Mouse (Mus musculus): ENCODE results near the gene Slc46a3. TPM values are rescaled to one million over a fixed set of nuclear protein-coding genes. Genes with fewer than 3 reads are reported as not detected.

Slc46a3 gene
- total and polyA plus RNA-seq, 2 experiments from 2014 or later: 3.1 to 3.5 TPM

- H3K9me3 ChIP-seq (replicated peaks; ENCODE audit: control insufficient read depth, low read length): no peaks in the 10 kb centered on the region
- ATAC-seq (ENCODE audit: insufficient read depth, low read depth): no peak
- H3K4me3 ChIP-seq (ENCODE audit: low read depth, low read length): no peak overlapping the region
- 88% methylated on average over 1 of the region's 1 CpGs for WGBS
- no peaks in the 10 kb centered on the region for H3K4me1 ChIP-seq (ENCODE audit: control insufficient read depth, insufficient read depth)
- peaks cover 76% of the 10 kb centered on the region for H3K36me3 ChIP-seq (replicated peaks; ENCODE audit: control insufficient read depth, insufficient read depth, low read length)
- H3K4me2 ChIP-seq (ENCODE audit: low read depth, low read length): no peak overlapping the region
- no peak overlapping the region for H3K27ac ChIP-seq (ENCODE audit: low read depth)
- TF ChIP-seq EP300 (IDR thresholded peaks at IDR 0.05; ENCODE audit: low read depth) (no peak), CTCF (IDR thresholded peaks at IDR 0.05; ENCODE audit: low read depth) (no peak)
- H3K27me3 ChIP-seq (ENCODE audit: control insufficient read depth, insufficient read depth, low read length): no peaks in the 10 kb centered on the region
- no peak for DNase-seq (ENCODE audit: low spot score)
- no peak overlapping the region for H3K9ac ChIP-seq (replicated peaks; ENCODE audit: low read depth, low read length)
Observed at GRCm38 (mm10) chr5:147870296-147870695, 24.3 kb downstream of the Slc46a3 start.

- Histone ChIP-seq H3K27me3 (ENCODE audit: control insufficient read depth, insufficient read depth, low read length) (no peaks in the 10 kb centered on the region), H3K9me3 (replicated peaks; ENCODE audit: control insufficient read depth, low read length) (no peaks in the 10 kb centered on the region), H3K4me1 (ENCODE audit: control insufficient read depth, insufficient read depth) (no peaks in the 10 kb centered on the region), H3K4me2 (ENCODE audit: low read depth, low read length) (no peak overlapping the region), H3K27ac (ENCODE audit: low read depth) (no peak overlapping the region), H3K36me3 (replicated peaks; ENCODE audit: control insufficient read depth, insufficient read depth, low read length) (peaks cover 75% of the 10 kb centered on the region), H3K9ac (replicated peaks; ENCODE audit: low read depth, low read length) (no peak overlapping the region), H3K4me3 (ENCODE audit: low read depth, low read length) (no peak overlapping the region)
- no peak for TF ChIP-seq CTCF (IDR thresholded peaks at IDR 0.05; ENCODE audit: low read depth)
- no peak for TF ChIP-seq EP300 (IDR thresholded peaks at IDR 0.05; ENCODE audit: low read depth)
- 83% methylated on average over 6 of the region's 6 CpGs for WGBS
- DNase-seq (ENCODE audit: low spot score) (no peak), ATAC-seq (ENCODE audit: insufficient read depth, low read depth) (no peak)
Observed at GRCm38 (mm10) chr5:147869568-147869967, 25.0 kb downstream of the Slc46a3 start.

GRCm38 (mm10) chr5:147868674-147869073, 25.9 kb downstream of the Slc46a3 start:
- no peaks in the 10 kb centered on the region for H3K4me1 ChIP-seq (ENCODE audit: control insufficient read depth, insufficient read depth)
- H3K4me2 ChIP-seq (ENCODE audit: low read depth, low read length): no peak overlapping the region
- no peaks in the 10 kb centered on the region for H3K27me3 ChIP-seq (ENCODE audit: control insufficient read depth, insufficient read depth, low read length)
- DNase-seq (ENCODE audit: low spot score) (no peak), ATAC-seq (ENCODE audit: insufficient read depth, low read depth) (no peak)
- H3K9me3 ChIP-seq (replicated peaks; ENCODE audit: control insufficient read depth, low read length): no peaks in the 10 kb centered on the region
- no peak overlapping the region for H3K9ac ChIP-seq (replicated peaks; ENCODE audit: low read depth, low read length)
- TF ChIP-seq EP300 (IDR thresholded peaks at IDR 0.05; ENCODE audit: low read depth): no peak
- peak; percentile 16; the same call in 1 of the 2 replicates for TF ChIP-seq CTCF (IDR thresholded peaks at IDR 0.05; ENCODE audit: low read depth)
- H3K4me3 ChIP-seq (ENCODE audit: low read depth, low read length): no peak overlapping the region
- peaks cover 74% of the 10 kb centered on the region for H3K36me3 ChIP-seq (replicated peaks; ENCODE audit: control insufficient read depth, insufficient read depth, low read length)
- H3K27ac ChIP-seq (ENCODE audit: low read depth): no peak overlapping the region
- 88% methylated on average over 4 of the region's 4 CpGs for WGBS

GRCm38 (mm10) chr5:147860449-147861261, 34.0 kb downstream of the Slc46a3 start, which contains the start of gene Pomp:
Gene Pomp (plus strand): TSS chr5:147860461.
- under 1% methylated on average over 65 of the region's 68 CpGs for WGBS
- ATAC-seq (ENCODE audit: insufficient read depth, low read depth): peak; percentile 91
- no peaks in the 10 kb centered on the region for H3K27me3 ChIP-seq (ENCODE audit: control insufficient read depth, insufficient read depth, low read length)
- no peaks in the 10 kb centered on the region for H3K9me3 ChIP-seq (replicated peaks; ENCODE audit: control insufficient read depth, low read length)
- H3K9ac ChIP-seq (replicated peaks; ENCODE audit: low read depth, low read length): peak within 1 kb of the TSS; percentile 74
- peaks cover 9% of the 10 kb centered on the region for H3K4me1 ChIP-seq (ENCODE audit: control insufficient read depth, insufficient read depth)
- peaks cover 27% of the 10 kb centered on the region for H3K36me3 ChIP-seq (replicated peaks; ENCODE audit: control insufficient read depth, insufficient read depth, low read length)
- TF ChIP-seq EP300 (IDR thresholded peaks at IDR 0.05; ENCODE audit: low read depth) (peak; percentile 97), CTCF (IDR thresholded peaks at IDR 0.05; ENCODE audit: low read depth) (no peak; the same call in 1 of the 2 replicates)
- DNase-seq (ENCODE audit: low spot score): peak; percentile 89
- peak within 1 kb of the TSS; percentile 88 for H3K4me3 ChIP-seq (ENCODE audit: low read depth, low read length)
- H3K4me2 ChIP-seq (ENCODE audit: low read depth, low read length): peak within 1 kb of the TSS; percentile 84
- H3K27ac ChIP-seq (ENCODE audit: low read depth): peak within 1 kb of the TSS; percentile 86

- WGBS: 2% methylated on average over 18 of the region's 18 CpGs
- H3K27ac ChIP-seq (ENCODE audit: low read depth): peak overlapping the region; percentile 86
- no peaks in the 10 kb centered on the region for H3K9me3 ChIP-seq (replicated peaks; ENCODE audit: control insufficient read depth, low read length)
- TF ChIP-seq EP300 (IDR thresholded peaks at IDR 0.05; ENCODE audit: low read depth) (no peak), CTCF (IDR thresholded peaks at IDR 0.05; ENCODE audit: low read depth) (no peak)
- DNase-seq (ENCODE audit: low spot score) (no peak), ATAC-seq (ENCODE audit: insufficient read depth, low read depth) (peak; percentile 12; the same call in 1 of the 2 replicates)
- peaks cover 9% of the 10 kb centered on the region for H3K4me1 ChIP-seq (ENCODE audit: control insufficient read depth, insufficient read depth)
- peaks cover 26% of the 10 kb centered on the region for H3K36me3 ChIP-seq (replicated peaks; ENCODE audit: control insufficient read depth, insufficient read depth, low read length)
- H3K27me3 ChIP-seq (ENCODE audit: control insufficient read depth, insufficient read depth, low read length): no peaks in the 10 kb centered on the region
- H3K4me2 ChIP-seq (ENCODE audit: low read depth, low read length): peak overlapping the region; percentile 84
- peak overlapping the region; percentile 74 for H3K9ac ChIP-seq (replicated peaks; ENCODE audit: low read depth, low read length)
- peak overlapping the region; percentile 88 for H3K4me3 ChIP-seq (ENCODE audit: low read depth, low read length)
Observed at GRCm38 (mm10) chr5:147860076-147860448, 34.6 kb downstream of the Slc46a3 start.
